Mouse (Mus musculus) CH12.LX (cell line): ENCODE results near the gene Defb20. TPM values are rescaled to one million over a fixed set of nuclear protein-coding genes. Genes with fewer than 3 reads are reported as not detected.

Experiments
- DNase-seq: peaks from one replicate; pipeline ENCODE4 v3.0.0-alpha.2; 2013; ENCODE audit errors: extremely low read depth
- H3K27ac ChIP-seq: 2 replicates; pipeline ENCODE4 v1.5.1; 2012; ENCODE audit warnings: low read depth, mild to moderate bottlenecking, control low read depth, moderate library complexity; ENCODE audit not compliant: insufficient read depth
- H3K27me3 ChIP-seq: replicated peaks from 2 replicates; pipeline ENCODE3; 2012; ENCODE audit warnings: inconsistent platforms
- H3K36me3 ChIP-seq, 2 experiments: replicated peaks in 1 of 2; 2 replicates each; pipeline versions ENCODE3 to v1.6.1; 2012; ENCODE audit warnings: inconsistent platforms in 1 of 2, low read length in 1 of 2, mild to moderate bottlenecking in 1 of 2, mixed read lengths in 1 of 2, moderate library complexity in 1 of 2; ENCODE audit not compliant: control insufficient read depth in 1 of 2, insufficient read depth in 1 of 2
- H3K4me1 ChIP-seq, 2 experiments: 2 replicates each; pipeline ENCODE4 v1.6.1; 2012; ENCODE audit warnings: inconsistent platforms in 1 of 2, moderate library complexity in 1 of 2; ENCODE audit not compliant: insufficient read depth in 2 of 2, control insufficient read depth in 1 of 2
- H3K4me2 ChIP-seq: 2 replicates; pipeline ENCODE4 v1.6.1; 2012; ENCODE audit warnings: low read depth, mild to moderate bottlenecking, control low read depth; ENCODE audit not compliant: poor library complexity, insufficient read depth, severe bottlenecking
- H3K4me3 ChIP-seq, 3 experiments: fragments of 150-350 bp in 1 of 3; sonication (generic) in 1 of 3; replicated peaks in 1 of 3; 2 replicates each; pipeline versions ENCODE3 to v1.5.1; 2011 to 2012; ENCODE audit warnings: low read depth in 2 of 3, low read length in 2 of 3, mild to moderate bottlenecking in 2 of 3, moderate library complexity in 2 of 3, control low read depth in 1 of 3, improper control_type of control experiment in 1 of 3, inconsistent platforms in 1 of 3, mixed read lengths in 1 of 3; ENCODE audit not compliant: poor library complexity in 1 of 3
- H3K79me2 ChIP-seq: replicated peaks from 2 replicates; pipeline ENCODE4 v1.6.1; 2012; ENCODE audit warnings: mild to moderate bottlenecking, moderate library complexity; ENCODE audit not compliant: control insufficient read depth, poor library complexity, insufficient read depth, severe bottlenecking; ENCODE audit errors: extremely low read depth
- H3K9ac ChIP-seq: 2 replicates; pipeline ENCODE4 v1.6.1; 2012; ENCODE audit warnings: low read depth, mild to moderate bottlenecking, control low read depth, moderate library complexity; ENCODE audit not compliant: insufficient read depth
- H3K9me3 ChIP-seq: replicated peaks from 2 replicates; pipeline ENCODE3; 2012; ENCODE audit warnings: low read length, inconsistent platforms, mixed read lengths
- BHLHE40 ChIP-seq: IDR thresholded peaks from 2 replicates; pipeline ENCODE4 v1.6.1; 2011; ENCODE audit warnings: mild to moderate bottlenecking, low read depth, low read length, improper control_type of control experiment
- CHD2 ChIP-seq: IDR thresholded peaks from 2 replicates; pipeline ENCODE4 v1.6.1; 2011; ENCODE audit warnings: low read length, improper control_type of control experiment
- CTCF ChIP-seq, 2 experiments: IDR thresholded peaks in 1 of 2; conservative IDR thresholded peaks in 1 of 2; 2 replicates each; pipeline ENCODE4 v1.5.1; 2011 to 2012; ENCODE audit warnings: low read depth in 2 of 2, low read length in 2 of 2, improper control_type of control experiment in 1 of 2, inconsistent platforms in 1 of 2, mild to moderate bottlenecking in 1 of 2, moderate library complexity in 1 of 2
- GABPA ChIP-seq: IDR thresholded peaks from 2 replicates; pipeline ENCODE4 v1.6.1; 2012; ENCODE audit warnings: low read depth, low read length, improper control_type of control experiment, inconsistent platforms; ENCODE audit not compliant: insufficient replicate concordance
- IRF4 ChIP-seq: IDR thresholded peaks from 2 replicates; pipeline ENCODE4 v1.6.1; 2014; ENCODE audit warnings: low read depth, mild to moderate bottlenecking, inconsistent platforms, low read length, improper control_type of control experiment
- JUN ChIP-seq: IDR thresholded peaks from 2 replicates; pipeline ENCODE4 v1.6.1; 2011; ENCODE audit warnings: low read depth, mild to moderate bottlenecking, low read length, improper control_type of control experiment, moderate library complexity; ENCODE audit not compliant: insufficient read depth
- JUND ChIP-seq: conservative IDR thresholded peaks from 2 replicates; pipeline ENCODE4 v1.6.1; 2011; ENCODE audit warnings: low read depth, low read length, improper control_type of control experiment
- KAT2A ChIP-seq: IDR thresholded peaks from 2 replicates; pipeline ENCODE4 v1.6.1; 2012; ENCODE audit warnings: low read length, improper control_type of control experiment, inconsistent platforms; ENCODE audit not compliant: insufficient replicate concordance
- MAFK ChIP-seq: IDR thresholded peaks from 2 replicates; pipeline ENCODE4 v1.6.1; 2011; ENCODE audit warnings: low read length, improper control_type of control experiment; ENCODE audit not compliant: insufficient replicate concordance
- MAX ChIP-seq: IDR thresholded peaks from 2 replicates; pipeline ENCODE4 v1.6.1; 2011; ENCODE audit warnings: low read length, improper control_type of control experiment
- MXI1 ChIP-seq: IDR thresholded peaks from 2 replicates; pipeline ENCODE4 v1.6.1; 2011; ENCODE audit warnings: mild to moderate bottlenecking, low read depth, low read length, improper control_type of control experiment
- NELFE ChIP-seq: IDR thresholded peaks from 2 replicates; pipeline ENCODE4 v1.6.1; 2011; ENCODE audit warnings: low read depth, low read length, improper control_type of control experiment
- NRF1 ChIP-seq: IDR thresholded peaks from 2 replicates; pipeline ENCODE4 v1.6.1; 2014; ENCODE audit warnings: low read depth, mild to moderate bottlenecking, inconsistent platforms, low read length, improper control_type of control experiment, moderate library complexity
- PAX5 ChIP-seq: IDR thresholded peaks from 2 replicates; pipeline ENCODE4 v1.6.1; 2012; ENCODE audit warnings: low read length, inconsistent platforms, mixed read lengths
- POLR2AphosphoS2 ChIP-seq: IDR thresholded peaks from 2 replicates; pipeline ENCODE4 v1.6.1; 2011; ENCODE audit warnings: low read depth, low read length, improper control_type of control experiment
- RAD21 ChIP-seq: IDR thresholded peaks from 2 replicates; pipeline ENCODE4 v1.6.1; 2011; ENCODE audit warnings: low read depth, mild to moderate bottlenecking, low read length, improper control_type of control experiment, moderate library complexity
- RCOR1 ChIP-seq: conservative IDR thresholded peaks from 2 replicates; pipeline ENCODE4 v1.6.1; 2012; ENCODE audit warnings: low read depth, mild to moderate bottlenecking, inconsistent platforms, low read length, improper control_type of control experiment
- SIN3A ChIP-seq: IDR thresholded peaks from 2 replicates; pipeline ENCODE4 v1.6.1; 2012; ENCODE audit warnings: low read length, improper control_type of control experiment, inconsistent platforms
- SMC3 ChIP-seq: IDR thresholded peaks from 2 replicates; pipeline ENCODE4 v1.6.1; 2011; ENCODE audit warnings: low read depth, low read length, improper control_type of control experiment
- TBP ChIP-seq: conservative IDR thresholded peaks from 2 replicates; pipeline ENCODE4 v1.6.1; 2011; ENCODE audit warnings: low read depth, low read length, improper control_type of control experiment
- USF1 ChIP-seq: IDR thresholded peaks from 2 replicates; pipeline ENCODE4 v1.6.1; 2014; ENCODE audit warnings: low read depth, mild to moderate bottlenecking, inconsistent platforms, low read length, improper control_type of control experiment
- USF2 ChIP-seq: conservative IDR thresholded peaks from 2 replicates; pipeline ENCODE4 v1.6.1; 2011; ENCODE audit warnings: low read depth, low read length, improper control_type of control experiment
- ZKSCAN1 ChIP-seq: IDR thresholded peaks from 2 replicates; pipeline ENCODE4 v1.6.1; 2012; ENCODE audit warnings: low read depth, inconsistent platforms, low read length, improper control_type of control experiment, borderline replicate concordance
- ZNF384 ChIP-seq: IDR thresholded peaks from 2 replicates; pipeline ENCODE4 v1.6.1; 2012; ENCODE audit warnings: low read depth, low read length, improper control_type of control experiment, inconsistent platforms
- dilution Hi-C: fragments of 300-500 bp; cut with MboI; formaldehyde crosslinking; loops from 2 replicates; pipeline ENCODE4 v1.14.3; 2020; ENCODE audit warnings: low sequenced_read_pairs; ENCODE audit not compliant: extremely low pct_unique_long_range_greater_than_20kb, extremely low pct_ligation_motif_present
- in situ Hi-C: fragments of 300-500 bp; cut with MboI; formaldehyde crosslinking; loops from 3 replicates; pipeline ENCODE4 v1.14.3; 2019; ENCODE audit warnings: low sequenced_read_pairs, low pct_ligation_motif_present, low pct_unique_long_range_greater_than_20kb, mixed read lengths
- polyA plus RNA-seq: library from polyadenylated mRNA; unstranded; fragments of >175 nt; gene quantifications from 2 replicates; pipeline ENCODE4 v1.2.1, GENCODE M21; 2012; ENCODE audit warnings: low read depth; ENCODE audit not compliant: insufficient read length
- total RNA-seq, 2 experiments: library from RNA; depleted of rRNA; stranded (reverse); fragments of 300-350 nt in 1 of 2; fragments of >200 nt in 1 of 2; gene quantifications; 2 replicates each; pipeline ENCODE4 v1.2.3; 2012 to 2014

The Defb20 gene
- total RNA-seq (2012; rRNA removed) (not detected in 2 replicates), total RNA-seq (2014; rRNA removed) (not detected in 2 replicates), polyA plus RNA-seq (not detected in 2 replicates)

GRCm38 (mm10) chr2:152476763-152477162 lies at the start of gene Defb20:
Defb20 (plus strand) TSS chr2:152477063.
- in situ Hi-C loops, result no loop called here
- no peaks in the 10 kb centered on the region for H3K36me3 ChIP-seq
- TF ChIP-seq SIN3A (no peak), JUN (no peak), USF2 (no peak), NELFE (no peak), KAT2A (no peak), MXI1 (no peak), IRF4 (no peak), PAX5 (no peak), ZNF384 (no peak), GABPA (no peak), CHD2 (no peak), TBP (no peak), JUND (no peak), CTCF (conservative IDR thresholded peaks at IDR 0.05 in 1 of 2, IDR thresholded peaks at IDR 0.05 in 1 of 2; ENCODE audit: low read depth in 2 of 2, low read length in 2 of 2) (no peak), RAD21 (no peak), BHLHE40 (no peak), ZKSCAN1 (no peak), NRF1 (no peak), MAX (no peak)
- TF ChIP-seq, all 38 proteins: peak for 0
- H3K4me2 ChIP-seq, result no peak within 1 kb of the TSS
- no peak within 1 kb of the TSS for H3K27ac ChIP-seq
- dilution Hi-C loops, result no loop called here
- peaks cover 0 to 6% of the 10 kb centered on the region in 2 experiments; a peak in 2 of 4 replicates for H3K4me1 ChIP-seq
- H3K4me3 ChIP-seq, result no peak within 1 kb of the TSS
- peaks cover 5% of the 10 kb centered on the region for H3K27me3 ChIP-seq
- DNase-seq, result no peak
- no peaks in the 10 kb centered on the region for H3K9me3 ChIP-seq
- no peaks in the 10 kb centered on the region for H3K79me2 ChIP-seq
- H3K9ac ChIP-seq, result no peak within 1 kb of the TSS

- Histone ChIP-seq H3K4me2 (no peak overlapping the region), H3K27ac (no peak overlapping the region), H3K9me3 (peaks cover 10% of the 10 kb centered on the region), H3K4me3 (no peak overlapping the region), H3K27me3 (peaks cover 44% of the 10 kb centered on the region), H3K79me2 (no peaks in the 10 kb centered on the region), H3K36me3 (no peaks in the 10 kb centered on the region), H3K9ac (no peak overlapping the region), H3K4me1 (no peaks in the 10 kb centered on the region)
- in situ Hi-C loops, result no loop called here
- TF ChIP-seq NRF1 (no peak), SMC3 (no peak), MAFK (no peak), RCOR1 (no peak), ZNF384 (no peak), KAT2A (no peak), SIN3A (no peak), IRF4 (no peak), PAX5 (no peak), TBP (no peak), POLR2AphosphoS2 (no peak), JUN (no peak), USF1 (no peak)
- no peak for DNase-seq
- dilution Hi-C loops, result no loop called here
Observed at GRCm38 (mm10) chr2:152427493-152427892, 49.4 kb upstream of the Defb20 start.
